Mouse (Mus musculus): ENCODE measurements around the gene Gsn. TPM values are rescaled to one million over a fixed set of nuclear protein-coding genes. Genes with fewer than 3 reads are reported as not detected.

Gene Gsn
- total RNA-seq, 2 experiments from 2014 or later = 136 to 137 TPM

DNA sequence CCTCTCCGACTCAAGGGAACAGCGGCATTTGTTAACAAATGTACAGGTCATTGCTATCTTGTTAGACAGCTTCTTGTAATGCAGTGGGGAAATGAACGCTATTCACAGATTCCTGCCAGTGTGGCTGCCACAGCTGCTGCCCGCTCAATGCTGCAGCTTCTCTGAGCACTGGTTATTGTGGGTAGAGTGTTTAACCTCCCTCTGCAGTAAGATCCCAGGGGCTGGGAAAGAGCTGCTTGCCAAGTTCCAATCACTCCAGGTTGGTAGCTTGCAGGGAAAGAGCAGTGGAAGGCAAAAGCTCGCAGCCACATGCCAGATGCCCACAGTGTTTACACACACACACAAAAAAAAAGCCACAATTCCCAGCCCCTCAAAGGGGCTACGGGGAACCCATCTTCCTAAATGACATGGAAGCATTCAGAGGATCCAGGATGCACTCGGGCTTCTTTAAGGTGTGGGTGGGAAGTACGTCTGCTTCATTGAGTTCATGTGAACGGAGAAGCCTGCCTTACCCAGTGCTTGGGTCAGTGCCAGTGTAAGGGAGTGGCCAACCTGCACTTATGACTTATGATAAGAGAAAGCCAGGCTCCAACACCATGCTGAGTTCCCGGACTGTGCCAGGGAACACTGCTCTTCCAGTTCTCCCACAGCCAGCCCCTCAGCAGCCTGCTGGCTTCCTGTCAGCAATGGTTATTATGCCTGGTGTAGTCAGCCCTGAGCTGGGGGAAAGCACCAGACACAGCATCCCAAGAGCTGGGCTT, 66.4 kb downstream of the Gsn start:
- no peak for DNase-seq (ENCODE audit: low spot score in 2 of 2)

DNA sequence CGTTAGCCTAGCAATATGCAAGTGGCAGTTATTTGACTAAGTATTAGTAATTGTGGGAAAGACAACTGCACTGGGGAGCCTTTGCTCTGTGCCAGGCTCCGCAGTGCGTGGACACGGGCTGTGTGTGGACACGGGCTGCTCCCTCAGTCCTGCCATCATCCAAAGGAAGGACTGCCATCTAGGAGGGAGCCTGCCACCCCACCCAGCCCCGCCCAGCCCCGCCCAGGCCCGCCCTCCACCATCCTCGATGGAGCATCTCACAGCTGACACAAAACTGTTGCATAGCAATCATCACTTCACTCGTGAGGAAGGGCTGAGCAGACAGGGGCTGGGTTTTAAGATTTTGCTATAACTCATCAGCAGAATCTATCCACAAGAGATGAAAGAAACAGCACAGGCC, 69.8 kb downstream of the Gsn start:
- no peak for DNase-seq (ENCODE audit: low spot score in 2 of 2)

- DNase-seq (ENCODE audit: low spot score in 2 of 2) = no peak
These were observed 70.8 kb downstream of the Gsn start for GRCm38 (mm10) chr2:35326931-35327330.

- no peak for DNase-seq (ENCODE audit: low spot score in 2 of 2)
These were observed 71.4 kb downstream of the Gsn start for GRCm38 (mm10) chr2:35327583-35327982.

DNA sequence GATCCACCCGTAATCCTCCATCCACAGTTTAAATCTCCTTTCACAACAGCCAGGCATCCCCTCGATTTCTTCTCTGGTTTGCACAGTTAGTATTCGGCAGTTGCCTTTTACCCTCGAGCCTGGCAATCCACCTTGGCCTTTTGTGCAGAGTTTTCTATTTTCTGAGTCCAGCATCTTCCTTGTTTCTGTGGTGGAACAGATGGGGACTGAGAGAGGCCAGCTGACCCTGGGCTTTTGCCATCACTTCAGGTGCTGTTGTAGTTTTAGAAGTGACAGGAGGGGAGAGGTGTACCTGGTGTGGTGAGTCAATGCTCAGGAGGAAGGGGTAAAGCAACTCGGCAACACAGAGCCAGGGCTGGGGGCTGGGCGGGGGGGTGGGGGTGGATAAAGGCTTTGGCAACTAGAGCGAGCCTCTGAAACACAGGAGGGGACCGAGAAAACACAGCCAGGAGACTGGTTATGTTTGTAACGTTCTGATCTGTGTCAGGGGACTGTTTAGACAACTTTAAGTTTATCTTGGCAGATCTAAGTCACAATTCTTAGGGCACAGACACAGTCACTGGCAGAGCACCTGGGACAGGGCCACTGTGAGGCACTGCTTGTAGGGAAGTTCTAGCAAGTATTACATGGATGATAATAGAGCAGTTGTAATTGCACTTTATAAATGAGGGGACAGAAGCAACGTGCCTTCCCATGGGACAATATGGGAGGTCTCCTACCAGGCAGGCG, 72.0 kb downstream of the Gsn start:
- no peak for DNase-seq (ENCODE audit: low spot score in 2 of 2)

GRCm38 (mm10) chr2:35329061-35329460, 72.9 kb downstream of the Gsn start:
- no peak for DNase-seq (ENCODE audit: low spot score in 2 of 2)

DNA sequence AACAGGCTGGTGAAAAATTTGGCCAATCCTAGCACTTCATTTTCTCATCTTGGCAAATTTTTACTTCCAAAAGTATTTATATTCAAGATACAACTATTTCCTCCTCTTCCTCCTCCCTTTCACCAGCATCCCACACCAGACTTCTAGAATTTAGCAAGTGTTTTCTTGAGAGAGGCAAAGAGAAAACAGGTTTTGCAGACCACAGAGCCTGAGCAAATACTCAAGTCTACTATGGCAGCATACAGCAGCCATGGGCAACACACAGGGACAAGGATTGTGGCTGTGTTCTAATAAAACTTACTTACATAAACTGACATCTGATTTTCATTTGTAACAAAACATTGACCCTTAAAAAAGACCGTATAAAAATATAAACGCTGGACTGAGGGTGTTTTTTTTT, 75.0 kb downstream of the Gsn start:
- no peak for DNase-seq (ENCODE audit: low spot score in 2 of 2)

GRCm38 (mm10) chr2:35333670-35334069, 77.5 kb downstream of the Gsn start:
- no peak for DNase-seq (ENCODE audit: low spot score in 2 of 2)

DNA sequence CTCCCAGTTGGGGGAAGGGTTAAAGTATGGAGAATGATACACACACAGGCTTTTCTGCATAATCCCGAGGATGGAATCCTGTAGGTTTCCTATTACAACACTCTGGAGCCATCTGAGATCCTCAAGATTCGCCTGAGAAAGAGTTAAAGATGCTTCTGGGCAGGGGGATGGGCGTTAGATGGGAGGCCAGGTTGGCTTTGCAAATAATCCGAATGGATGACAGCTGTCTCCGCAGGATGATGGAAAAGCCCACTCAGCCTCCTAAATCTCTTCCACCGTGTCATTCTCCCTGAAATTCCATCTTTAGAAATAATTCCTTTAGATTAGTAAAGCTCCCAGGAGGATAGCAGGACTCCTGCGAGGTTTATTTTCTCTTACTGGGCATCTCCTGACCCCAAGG, 79.4 kb downstream of the Gsn start:
- DNase-seq (ENCODE audit: low spot score in 2 of 2) = no peak

DNA sequence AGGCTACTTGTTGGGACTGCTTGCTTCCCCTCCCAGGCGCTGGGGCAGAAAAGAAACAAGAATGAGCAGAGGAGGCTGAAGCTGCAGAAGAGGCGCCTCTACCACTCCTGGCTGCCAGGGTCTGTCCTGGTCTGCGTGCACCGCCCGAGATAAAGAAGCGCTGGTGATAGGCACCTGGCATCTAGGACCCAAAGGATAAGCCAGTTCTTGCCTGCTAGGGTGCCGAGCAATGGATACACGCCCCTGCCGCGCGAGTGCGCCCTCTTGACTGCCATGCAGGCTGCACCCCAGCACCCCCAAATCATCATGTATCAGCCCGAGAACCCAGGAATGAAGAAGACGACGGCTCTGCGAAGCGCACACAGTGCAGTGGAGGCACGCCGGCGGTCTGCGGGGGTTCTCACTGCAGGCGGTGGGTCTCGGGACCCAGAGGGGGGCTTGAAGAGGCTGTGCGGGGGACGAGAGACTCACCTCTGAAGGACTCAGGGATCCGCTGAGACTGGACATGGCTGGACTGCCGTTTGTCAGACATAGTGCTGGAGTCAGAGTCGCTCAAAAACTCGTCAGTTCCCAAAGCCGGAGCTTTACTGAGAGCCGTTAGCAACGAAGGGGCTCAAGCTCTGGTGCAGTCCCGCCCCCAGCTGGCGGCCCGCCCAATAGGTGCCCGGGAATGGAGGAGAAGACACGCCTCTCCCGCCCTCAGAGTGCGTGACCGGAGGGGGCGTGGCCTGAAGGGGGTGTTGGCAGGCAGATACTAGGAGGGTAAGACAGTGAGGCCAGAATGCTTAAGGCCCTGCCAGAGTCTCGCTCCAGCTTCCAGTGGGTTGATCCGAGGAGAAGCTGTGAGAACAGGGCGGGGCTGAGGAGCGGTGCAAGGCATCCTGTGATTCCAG, 80.5 kb downstream of the Gsn start, which contains the start of gene Stom:
Stom (minus strand) TSS at position 589 of the 893 bp plus-strand sequence.
- peak; percentile 99 to 100 for DNase-seq (ENCODE audit: low spot score in 2 of 2)

DNA sequence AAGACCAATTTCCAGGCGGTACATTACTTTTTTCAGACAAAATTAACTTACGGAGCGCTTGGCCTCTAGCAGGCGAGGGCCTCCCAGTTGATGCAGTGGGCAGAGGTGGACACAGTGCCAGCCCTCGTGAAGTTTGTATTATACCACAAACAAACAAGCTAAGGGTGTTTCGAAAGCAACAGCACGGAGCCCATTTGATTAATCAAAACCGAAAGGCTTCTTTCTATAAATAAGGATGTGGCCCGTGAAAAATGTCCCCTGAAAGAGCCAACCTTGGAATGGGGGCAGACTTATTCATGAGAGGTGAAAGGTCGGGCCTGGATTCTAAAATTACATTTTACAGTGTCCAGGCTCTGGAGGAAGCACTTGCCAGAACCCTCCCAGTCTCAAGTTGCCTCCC, 81.2 kb downstream of the Gsn start:
- DNase-seq (ENCODE audit: low spot score in 2 of 2) = no peak

- no peak for DNase-seq (ENCODE audit: low spot score in 2 of 2)
These were observed 81.9 kb downstream of the Gsn start for GRCm38 (mm10) chr2:35338036-35338435.

DNA sequence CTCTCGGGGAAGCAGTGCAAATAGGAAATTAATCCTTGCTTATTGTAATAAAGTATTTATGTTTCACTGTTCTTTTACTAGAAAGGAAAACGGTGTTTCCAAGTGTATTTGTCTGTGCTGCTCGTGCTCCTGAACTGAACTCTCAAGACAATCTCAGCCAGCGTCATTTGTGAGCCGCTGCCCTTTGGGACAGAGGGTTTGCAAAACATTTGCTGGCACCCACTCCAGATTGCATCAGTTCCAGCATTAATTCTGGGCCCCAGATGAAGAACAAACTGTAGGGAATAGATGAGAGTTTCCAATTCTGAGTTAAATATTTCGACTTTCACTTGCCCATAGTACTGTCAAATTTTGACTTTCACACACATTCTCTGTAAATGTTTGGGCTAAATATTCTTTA, 82.5 kb downstream of the Gsn start:
- DNase-seq (ENCODE audit: low spot score in 2 of 2) = no peak

DNA sequence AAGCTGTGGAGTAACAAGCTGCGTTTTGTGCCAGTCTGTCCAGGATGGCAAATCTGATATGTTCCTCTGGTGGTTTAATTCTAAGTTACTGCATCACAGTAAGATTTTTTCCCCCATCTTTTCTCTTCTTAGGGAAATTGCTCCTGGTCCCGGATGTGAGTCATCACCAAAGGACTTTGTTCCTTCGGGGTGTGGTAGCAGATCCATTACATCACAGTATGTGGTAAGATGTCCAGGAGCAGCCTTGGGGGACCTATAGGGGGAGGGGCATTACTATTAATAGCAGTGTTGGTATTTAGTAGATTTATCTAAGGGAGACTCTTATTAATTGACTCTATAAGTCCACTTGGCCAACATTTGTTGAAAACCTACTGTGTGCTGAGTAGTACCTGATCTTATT, 86.4 kb downstream of the Gsn start:
- DNase-seq (ENCODE audit: low spot score in 2 of 2) = no peak

GRCm38 (mm10) chr2:35345984-35346383, 89.8 kb downstream of the Gsn start:
- no peak for DNase-seq (ENCODE audit: low spot score in 2 of 2)

DNA sequence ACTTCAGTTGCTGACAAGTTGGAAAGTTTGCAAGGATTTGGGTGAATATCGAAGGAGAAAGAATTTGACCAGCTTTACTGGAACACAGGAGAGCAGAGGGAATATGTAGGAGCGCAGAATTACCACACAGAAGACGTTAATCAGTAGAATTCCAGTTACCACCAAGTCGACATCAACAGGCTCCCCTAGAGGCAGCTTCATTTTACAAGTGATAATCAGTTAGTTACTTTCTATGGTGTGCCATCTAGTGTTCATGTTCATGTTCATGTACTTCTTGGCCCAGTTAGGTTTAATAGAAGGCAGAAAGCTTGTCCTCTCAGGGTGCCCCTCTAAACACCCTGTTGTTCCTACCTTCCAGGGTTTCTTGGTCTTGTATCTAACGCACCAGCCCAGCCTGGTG, 93.0 kb downstream of the Gsn start:
- DNase-seq (ENCODE audit: low spot score in 2 of 2) = no peak

Other genes starting within 250 kb of the Gsn start
- gene Hc, start 194.9 kb upstream of the Gsn start, total RNA-seq (2021) = 10 to 100 TPM in 1 of 2 experiments, 1 to 10 TPM in 1; 1.2 to 35.5 TPM
- 10 to 100 TPM in 1 of 2 experiments, 1 to 10 TPM in 1; 1.3 to 16.5 TPM for gene AI182371, start 154.8 kb upstream of the Gsn start, total RNA-seq (2021)
- gene Cntrl, start 146.9 kb upstream of the Gsn start, total RNA-seq (2021) = 10 to 100 TPM; 33.3 to 36.4 TPM
- 100 to 1,000 TPM; 213 to 230 TPM for gene Rab14, start 55.3 kb upstream of the Gsn start, total RNA-seq (2021)
- gene Stom, start 80.6 kb downstream of the Gsn start, total RNA-seq (2021) = 10 to 100 TPM; 42.7 to 43.5 TPM
- gene 4930568D16Rik, start 111.3 kb downstream of the Gsn start, total RNA-seq (2021) = not detected
- gene 4930402F06Rik, start 140.8 kb downstream of the Gsn start, total RNA-seq (2021) = not detected
- 10 to 100 TPM; 15.0 to 15.4 TPM for gene Ggta1, start 206.9 kb downstream of the Gsn start, total RNA-seq (2021)

Data from adrenal gland, postnatal 4 days (tissue).